Mouse (Mus musculus) kidney, embryonic 16.5 days (tissue): ENCODE measurements around the gene Ankrd6. TPM values are rescaled to one million over a fixed set of nuclear protein-coding genes. Genes with fewer than 3 reads are reported as not detected.
A peak's percentile ranks its signal among the peaks of the same experiment; 100 is the strongest.

ENCODE experiments used
- ATAC-seq: fragments of 200-750 bp; cut with Nextera tagmentation; 2 replicates; pipeline ENCODE4 v1.8.0; 2017; ENCODE audit warnings: moderate TSS enrichment; ENCODE audit not compliant: low FRiP score, low TSS enrichment
- H3K27ac ChIP-seq: fragments of 300-500 bp; sonication (generic); 2 replicates; pipeline ENCODE4 v1.5.1; 2014; ENCODE audit warnings: low read length
- H3K27me3 ChIP-seq: fragments of 300-500 bp; sonication (generic); 2 replicates; pipeline ENCODE4 v1.6.1; 2014; ENCODE audit warnings: low read length, control low read depth, mixed read lengths; ENCODE audit not compliant: insufficient read depth
- H3K36me3 ChIP-seq: fragments of 300-500 bp; sonication (generic); 2 replicates; pipeline ENCODE4 v1.6.1; 2014; ENCODE audit warnings: low read length, control low read depth, mixed read lengths; ENCODE audit not compliant: insufficient read depth
- H3K4me1 ChIP-seq: fragments of 300-500 bp; sonication (generic); 2 replicates; pipeline ENCODE4 v1.6.1; 2014; ENCODE audit warnings: low read length, control low read depth, mixed read lengths; ENCODE audit not compliant: insufficient read depth
- H3K4me2 ChIP-seq: fragments of 300-500 bp; sonication (generic); replicated peaks from 2 replicates; pipeline ENCODE4 v1.6.1; 2014; ENCODE audit warnings: low read depth, low read length
- H3K4me3 ChIP-seq: fragments of 300-500 bp; sonication (generic); 2 replicates; pipeline ENCODE4 v1.5.1; 2014; ENCODE audit warnings: mild to moderate bottlenecking, low read length
- H3K9ac ChIP-seq: fragments of 300-500 bp; sonication (generic); replicated peaks from 2 replicates; pipeline ENCODE4 v1.6.1; 2014; ENCODE audit warnings: low read length
- H3K9me3 ChIP-seq: fragments of 300-500 bp; sonication (generic); 2 replicates; pipeline ENCODE4 v1.6.1; 2016; ENCODE audit warnings: low read length, control low read depth
- WGBS: fragments of 180-500 bp; shearing (Covaris S2); extraction: QIAGEN DNeasy Blood & Tissue Kit; methylation state at CpG from one replicate; pipeline ENCODE4 v1.1.7; 2014; 5-methylcytosine and 5-hydroxymethylcytosine counted together
- polyA plus RNA-seq: library from polyadenylated mRNA; unstranded; fragments of >200 nt; fragmentation: Nextera tagmentation; extraction: Ambion mirVana; gene quantifications from 2 replicates; pipeline ENCODE4 v1.2.1, GENCODE M21; 2015

Gene Ankrd6
- polyA plus RNA-seq, 1 experiment from 2014 or later = 13.8 TPM

DNA sequence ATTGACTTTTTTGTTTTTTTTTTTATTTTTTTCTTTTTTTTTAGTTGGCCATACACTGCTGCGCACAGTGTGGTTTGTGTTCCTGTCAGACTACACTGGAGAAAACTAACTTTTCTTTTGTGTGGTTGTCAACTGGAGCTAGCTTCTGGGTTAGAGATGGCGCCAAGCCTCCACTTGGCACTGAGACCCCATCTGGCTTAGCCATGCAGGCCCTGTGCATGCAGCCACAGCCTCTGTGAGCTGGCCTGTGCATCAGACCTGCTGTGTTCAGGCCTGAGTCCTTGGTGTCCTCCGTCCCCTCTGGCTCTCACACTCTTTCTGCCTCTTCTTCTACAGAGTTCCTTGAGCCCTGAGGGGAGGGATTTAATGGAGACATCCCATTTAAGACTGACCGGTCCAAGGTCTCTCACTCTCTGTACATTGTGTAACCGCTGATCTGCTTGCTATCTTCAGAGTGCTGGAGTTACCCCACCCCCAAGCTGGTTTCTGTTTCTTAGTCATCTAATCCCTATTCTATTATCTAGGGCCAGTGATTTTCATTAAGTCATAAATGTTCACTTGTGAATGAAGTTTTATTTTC, 96.9 kb downstream of the Ankrd6 start:
- no peaks in the 10 kb centered on the region for H3K36me3 ChIP-seq
- H3K27me3 ChIP-seq = no peaks in the 10 kb centered on the region
- H3K4me3 ChIP-seq = no peak overlapping the region
- no peak overlapping the region for H3K9ac ChIP-seq
- 93% methylated on average over 5 of the region's 5 CpGs for WGBS
- ATAC-seq = no peak
- H3K27ac ChIP-seq = no peak overlapping the region
- H3K4me2 ChIP-seq = no peak overlapping the region
- no peaks in the 10 kb centered on the region for H3K9me3 ChIP-seq
- no peaks in the 10 kb centered on the region for H3K4me1 ChIP-seq

DNA sequence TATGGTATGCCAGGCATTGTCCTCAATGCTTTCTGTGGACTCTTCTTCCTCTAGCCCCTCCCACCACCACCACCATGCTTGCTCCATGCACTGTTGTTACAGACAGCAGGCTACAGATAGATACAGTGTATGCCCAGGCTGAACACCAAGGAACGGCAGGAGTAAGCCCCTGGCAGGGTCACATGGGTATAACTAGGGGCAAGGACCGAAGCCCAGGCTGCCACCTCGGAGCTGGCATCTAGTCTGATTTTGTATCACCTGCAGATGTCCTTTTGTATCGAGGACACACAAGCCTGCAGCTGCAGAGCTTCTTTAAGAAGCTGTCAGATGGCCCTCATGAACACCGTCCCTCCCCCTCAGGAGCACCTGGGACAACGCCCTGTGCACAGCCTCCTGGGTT, 97.8 kb downstream of the Ankrd6 start:
- H3K4me1 ChIP-seq = no peaks in the 10 kb centered on the region
- no peak overlapping the region for H3K9ac ChIP-seq
- no peaks in the 10 kb centered on the region for H3K9me3 ChIP-seq
- H3K4me2 ChIP-seq = no peak overlapping the region
- WGBS = 73% methylated on average over 6 of the region's 6 CpGs
- no peak overlapping the region for H3K4me3 ChIP-seq
- no peaks in the 10 kb centered on the region for H3K27me3 ChIP-seq
- no peak for ATAC-seq
- H3K36me3 ChIP-seq = no peaks in the 10 kb centered on the region
- no peak overlapping the region for H3K27ac ChIP-seq

DNA sequence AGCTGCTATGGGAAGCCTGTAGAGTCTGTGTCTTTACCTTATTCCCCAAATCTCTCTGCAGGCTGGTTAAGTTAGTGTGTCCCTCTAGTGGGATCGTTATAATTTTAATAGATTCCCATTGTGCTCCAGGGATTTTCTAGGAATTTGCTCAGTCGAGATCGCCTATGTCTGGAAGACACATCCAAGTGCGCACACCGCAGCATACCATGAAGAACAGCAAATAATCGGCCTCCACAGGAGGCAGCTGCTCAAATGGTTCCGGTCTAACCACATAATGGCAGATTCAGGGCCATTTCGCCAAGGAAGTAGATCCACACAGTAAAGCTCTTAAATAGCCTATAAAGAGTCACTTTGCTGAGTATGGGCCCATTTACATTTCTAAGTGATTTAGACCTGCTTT, 98.3 kb downstream of the Ankrd6 start:
- WGBS = 93% methylated on average over 8 of the region's 8 CpGs
- Histone ChIP-seq H3K4me1 (no peaks in the 10 kb centered on the region), H3K9me3 (no peaks in the 10 kb centered on the region), H3K9ac (no peak overlapping the region), H3K4me2 (no peak overlapping the region), H3K36me3 (no peaks in the 10 kb centered on the region), H3K27ac (no peak overlapping the region), H3K27me3 (no peaks in the 10 kb centered on the region), H3K4me3 (no peak overlapping the region)
- ATAC-seq = no peak

DNA sequence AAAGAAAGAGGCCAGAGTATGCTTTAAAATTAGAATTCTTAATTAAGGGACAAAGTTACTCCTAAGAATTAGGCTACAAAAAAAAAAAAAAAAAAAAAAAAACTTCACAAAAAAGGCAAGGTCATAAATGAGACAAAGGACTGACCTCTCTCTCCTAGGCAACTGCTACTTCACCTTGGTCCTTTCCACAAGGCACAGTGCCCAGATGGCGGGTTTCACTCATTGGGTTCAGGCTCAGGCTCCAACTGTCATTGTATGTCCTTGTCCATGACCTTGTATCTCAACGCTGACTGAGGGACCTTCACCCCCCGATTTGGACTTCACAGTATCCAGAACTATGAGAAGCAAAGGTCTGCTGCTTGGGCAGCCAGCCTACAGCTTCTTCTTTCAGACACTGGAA, 112.2 kb downstream of the Ankrd6 start:
- Histone ChIP-seq H3K4me1 (no peaks in the 10 kb centered on the region), H3K27me3 (no peaks in the 10 kb centered on the region), H3K9ac (no peak overlapping the region), H3K4me2 (no peak overlapping the region), H3K4me3 (no peak overlapping the region), H3K27ac (no peak overlapping the region), H3K36me3 (no peaks in the 10 kb centered on the region), H3K9me3 (no peaks in the 10 kb centered on the region)
- no peak for ATAC-seq
- WGBS = 95% methylated on average over 3 of the region's 3 CpGs

DNA sequence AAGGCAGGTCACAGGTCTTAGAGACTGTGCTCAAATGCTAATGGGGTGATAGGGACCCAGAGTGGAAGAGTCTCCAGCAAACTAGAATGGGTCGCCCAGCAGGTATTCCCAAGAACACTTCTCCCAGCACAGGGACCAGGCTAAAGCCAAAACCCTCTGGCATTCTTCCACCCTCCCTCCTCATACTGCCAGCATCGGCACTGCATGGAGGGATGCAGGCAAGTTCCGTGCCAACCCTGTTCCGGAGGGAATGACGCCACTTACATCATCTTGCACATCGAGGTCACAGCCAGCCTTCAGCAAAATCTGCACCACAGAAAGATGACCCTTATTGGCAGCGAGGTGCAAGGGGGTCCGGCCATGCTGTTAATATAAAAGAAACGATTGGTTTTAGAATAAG, 114.6 kb downstream of the Ankrd6 start:
- no peak overlapping the region for H3K9ac ChIP-seq
- no peaks in the 10 kb centered on the region for H3K9me3 ChIP-seq
- no peaks in the 10 kb centered on the region for H3K4me1 ChIP-seq
- no peaks in the 10 kb centered on the region for H3K36me3 ChIP-seq
- no peaks in the 10 kb centered on the region for H3K27me3 ChIP-seq
- no peak overlapping the region for H3K27ac ChIP-seq
- H3K4me3 ChIP-seq = no peak overlapping the region
- WGBS = 93% methylated on average over 9 of the region's 9 CpGs
- ATAC-seq = no peak
- no peak overlapping the region for H3K4me2 ChIP-seq

DNA sequence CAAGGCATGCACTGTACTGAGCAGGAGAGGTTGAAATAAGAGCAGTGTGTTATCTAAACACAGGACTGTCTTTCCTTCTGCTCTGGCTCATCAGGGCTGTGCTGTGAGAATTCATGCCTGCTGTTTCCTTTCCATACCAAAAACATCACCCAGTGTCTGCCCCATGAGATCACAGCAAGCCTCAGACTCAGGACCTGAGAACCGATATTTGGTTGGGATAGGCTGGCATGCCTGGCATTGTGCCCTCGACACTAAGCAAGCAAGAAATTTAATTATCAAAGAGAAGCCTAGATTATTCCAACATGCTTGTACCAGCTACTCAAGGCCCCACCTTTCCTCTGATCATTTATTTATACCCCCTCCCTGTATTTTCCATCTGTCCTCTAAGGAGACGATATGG, 116.1 kb downstream of the Ankrd6 start:
- Histone ChIP-seq H3K27me3 (no peaks in the 10 kb centered on the region), H3K4me2 (no peak overlapping the region), H3K36me3 (no peaks in the 10 kb centered on the region), H3K9ac (no peak overlapping the region), H3K27ac (no peak overlapping the region), H3K4me3 (no peak overlapping the region), H3K9me3 (no peaks in the 10 kb centered on the region), H3K4me1 (no peaks in the 10 kb centered on the region)
- WGBS = 72% methylated on average over 3 of the region's 3 CpGs
- ATAC-seq = no peak

DNA sequence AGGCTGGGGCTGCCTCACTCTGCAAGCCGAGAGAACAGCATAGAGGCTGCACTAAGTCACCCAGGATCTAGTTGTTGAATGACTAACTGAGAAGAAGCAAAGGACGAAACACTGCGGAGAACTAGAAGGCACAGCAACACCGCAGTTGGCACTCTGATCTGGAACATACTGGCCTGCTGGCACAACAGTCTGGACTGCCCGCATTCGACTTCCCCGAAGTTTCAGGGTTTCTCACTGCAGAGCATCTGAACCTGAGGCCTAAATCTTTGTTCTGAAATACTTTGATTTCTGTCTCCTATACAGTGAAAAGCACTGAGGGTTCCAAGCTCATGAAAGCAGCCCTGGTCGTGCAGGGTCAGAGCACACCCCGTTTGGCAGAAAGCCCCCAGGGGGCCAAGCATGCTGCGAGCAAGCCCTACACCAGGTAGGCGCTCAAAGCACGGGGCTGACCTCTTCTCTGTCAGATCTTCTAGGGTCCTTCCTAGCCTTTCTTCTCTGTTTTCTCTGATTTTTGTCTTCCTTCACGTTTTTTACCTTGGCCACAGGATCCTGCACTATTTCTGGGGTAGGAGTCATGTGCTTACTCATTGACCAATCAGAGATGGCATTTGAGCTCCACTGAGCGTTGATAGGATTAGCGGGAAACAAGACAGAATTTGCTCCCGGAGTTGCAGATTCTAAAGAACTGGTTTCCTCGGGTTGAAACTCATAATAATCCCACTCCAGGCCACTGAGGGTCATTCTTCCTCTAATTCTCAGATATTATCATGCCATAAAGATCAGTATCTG, 117.0 kb downstream of the Ankrd6 start:
- no peaks in the 10 kb centered on the region for H3K27me3 ChIP-seq
- no peak overlapping the region for H3K9ac ChIP-seq
- H3K9me3 ChIP-seq = no peaks in the 10 kb centered on the region
- H3K4me3 ChIP-seq = peak overlapping the region; percentile 19; the same call in 1 of the 2 replicates
- WGBS = 54% methylated on average over 17 of the region's 17 CpGs
- peak; percentile 61; the same call in 1 of the 2 replicates for ATAC-seq
- H3K4me1 ChIP-seq = peaks cover 5% of the 10 kb centered on the region; the same call in 1 of the 2 replicates
- no peaks in the 10 kb centered on the region for H3K36me3 ChIP-seq
- H3K27ac ChIP-seq = no peak overlapping the region
- H3K4me2 ChIP-seq = peak overlapping the region; percentile 30

DNA sequence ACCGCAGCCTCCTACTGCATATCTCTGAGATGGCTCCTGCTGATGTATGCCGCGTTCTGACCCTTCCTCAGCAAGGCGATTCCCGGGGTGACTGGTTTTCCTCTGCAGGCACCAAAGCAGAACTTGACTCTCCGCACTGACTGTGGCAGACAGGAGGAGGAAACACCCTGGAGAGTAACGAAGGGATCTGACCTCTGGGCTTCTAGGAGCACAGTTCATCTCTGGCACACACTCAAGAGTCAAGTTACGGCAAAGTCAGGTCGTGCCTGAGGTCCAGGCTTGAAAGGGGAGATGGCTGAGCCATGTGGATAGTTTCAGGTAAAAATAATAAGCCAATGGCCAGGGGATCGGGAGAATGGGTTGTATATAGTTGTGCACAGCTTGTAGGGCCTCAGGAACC, 121.3 kb downstream of the Ankrd6 start:
- Histone ChIP-seq H3K36me3 (no peaks in the 10 kb centered on the region), H3K9me3 (no peaks in the 10 kb centered on the region), H3K9ac (no peak overlapping the region), H3K4me2 (no peak overlapping the region), H3K4me1 (peaks cover 8% of the 10 kb centered on the region; the same call in 1 of the 2 replicates), H3K27ac (no peak overlapping the region), H3K27me3 (no peaks in the 10 kb centered on the region), H3K4me3 (no peak overlapping the region)
- ATAC-seq = 0 out of 2 replicates have a peak, but pooled peaks have one; percentile 9
- WGBS = 20% methylated on average over 10 of the region's 10 CpGs

DNA sequence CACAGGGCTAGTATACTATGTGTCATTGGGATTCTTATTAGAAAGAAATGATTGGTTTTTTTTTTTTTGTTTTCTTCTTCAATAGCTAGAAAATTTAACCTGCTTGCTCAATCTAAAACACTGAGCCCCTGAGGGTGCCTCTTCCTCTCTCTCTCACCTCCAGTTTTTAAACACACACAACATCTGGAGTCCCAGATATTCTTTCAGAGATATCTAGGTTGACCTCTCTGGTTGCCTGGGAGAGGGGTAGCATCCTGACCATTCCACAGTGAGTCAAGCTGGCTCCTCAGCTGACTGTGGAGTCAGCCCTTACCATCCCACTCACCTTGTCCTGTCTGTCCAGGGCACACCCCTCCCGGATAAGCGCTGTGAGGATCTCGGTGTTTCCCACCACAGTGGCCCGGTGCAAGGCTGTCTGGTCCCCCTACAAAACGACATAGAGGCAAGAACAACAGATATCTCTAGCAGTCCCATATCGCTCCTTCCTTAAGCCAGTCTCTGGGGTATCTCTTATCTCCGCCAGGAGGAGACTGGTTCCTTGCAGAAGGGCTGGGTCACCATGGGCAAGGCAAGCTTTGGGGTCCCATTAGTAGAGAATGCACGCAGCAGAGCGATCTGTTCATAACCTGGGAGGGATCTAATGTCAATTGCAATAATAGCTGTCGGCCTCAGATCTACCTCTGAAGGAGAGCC, 122.1 kb downstream of the Ankrd6 start:
- Histone ChIP-seq H3K27ac (no peak overlapping the region), H3K27me3 (no peaks in the 10 kb centered on the region), H3K4me2 (no peak overlapping the region), H3K9ac (no peak overlapping the region), H3K4me1 (peaks cover 8% of the 10 kb centered on the region; the same call in 1 of the 2 replicates), H3K4me3 (no peak overlapping the region), H3K9me3 (no peaks in the 10 kb centered on the region), H3K36me3 (no peaks in the 10 kb centered on the region)
- 72% methylated on average over 10 of the region's 10 CpGs for WGBS
- ATAC-seq = no peak

DNA sequence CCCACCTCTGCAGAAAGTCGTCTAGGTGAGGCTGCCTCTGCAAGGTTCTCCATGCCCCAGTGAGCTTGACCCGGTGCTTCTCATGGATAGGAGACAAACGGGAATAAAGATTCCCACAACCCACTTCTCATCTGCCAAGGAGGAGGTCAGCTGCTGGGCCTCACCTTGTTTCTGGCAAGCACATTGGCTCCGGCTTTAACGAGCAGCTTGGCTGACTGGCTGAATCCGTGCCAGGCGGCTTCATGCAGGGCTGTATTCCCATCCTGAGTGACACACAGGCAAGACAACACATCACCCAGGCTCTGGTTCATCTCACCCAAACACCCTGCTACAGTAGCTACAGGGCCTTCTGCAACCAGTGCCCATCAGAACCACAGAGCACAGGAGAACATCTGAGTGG, 123.7 kb downstream of the Ankrd6 start:
- Histone ChIP-seq H3K27ac (no peak overlapping the region), H3K9ac (no peak overlapping the region), H3K36me3 (no peaks in the 10 kb centered on the region), H3K9me3 (no peaks in the 10 kb centered on the region), H3K4me3 (no peak overlapping the region), H3K27me3 (no peaks in the 10 kb centered on the region), H3K4me1 (peaks cover 8% of the 10 kb centered on the region; the same call in 1 of the 2 replicates), H3K4me2 (no peak overlapping the region)
- WGBS = 50% methylated on average over 7 of the region's 7 CpGs
- ATAC-seq = no peak; the same call in 1 of the 2 replicates
